Mouse (Mus musculus): Measurements from ENCODE around the gene Actb. TPM values are rescaled to one million over a fixed set of nuclear protein-coding genes. Genes with fewer than 3 reads are reported as not detected.

Gene Actb
- total and polyA plus RNA-seq, 3 experiments: 1,403 to 4,417 (median 3,042) TPM

GRCm38 (mm10) chr5:142854877-142855276, 51.7 kb downstream of the Actb start:
- Histone ChIP-seq H3K79me2 (ENCODE audit: control insufficient read depth, insufficient read depth, low read length, poor library complexity) (no peaks in the 10 kb centered on the region), H3K9ac (ENCODE audit: control insufficient read depth, low read depth, low read length, poor library complexity, severe bottlenecking) (no peak overlapping the region), H3K27ac (ENCODE audit: control insufficient read depth, low read depth, low read length) (no peak overlapping the region), H3K4me1 (ENCODE audit: control insufficient read depth in 1 of 2, insufficient read depth in 2 of 2, low read length in 2 of 2) (peaks cover 2 to 25% of the 10 kb centered on the region in 2 experiments), H3K36me3 (ENCODE audit: control insufficient read depth in 1 of 2, insufficient read depth in 2 of 2, low read length in 2 of 2) (peaks cover 0 to 12% of the 10 kb centered on the region in 2 experiments; a peak in 2 of 4 replicates), H3K9me3 (replicated peaks; ENCODE audit: insufficient read depth, low read length) (no peaks in the 10 kb centered on the region), H3K4me3 (ENCODE audit: control insufficient read depth in 1 of 2, insufficient read depth in 1 of 2, low read depth in 2 of 2, low read length in 2 of 2) (no peak overlapping the region), H3K27me3 (ENCODE audit: control insufficient read depth in 1 of 2, insufficient read depth in 2 of 2, low read length in 2 of 2) (no peaks in the 10 kb centered on the region)
- TF ChIP-seq RAD21 (IDR thresholded peaks at IDR 0.05; ENCODE audit: low read depth, low read length) (peak; percentile 65), CTCF (IDR thresholded peaks at IDR 0.05 in 2 of 3, conservative IDR thresholded peaks at IDR 0.05 in 1 of 3; ENCODE audit: control insufficient read depth in 1 of 3, insufficient read depth in 1 of 3, low read depth in 2 of 3, low read length in 3 of 3, poor library complexity in 1 of 3, severe bottlenecking in 1 of 3) (peak; percentile 61 to 66 (median 64)), E2F4 (IDR thresholded peaks at IDR 0.05; ENCODE audit: borderline replicate concordance, low read depth, low read length) (no peak), ZNF384 (IDR thresholded peaks at IDR 0.05; ENCODE audit: low read depth, low read length) (peak; percentile 44), HCFC1 (IDR thresholded peaks at IDR 0.05; ENCODE audit: low read depth, low read length) (no peak), ZC3H11A (IDR thresholded peaks at IDR 0.05; ENCODE audit: low read depth, low read length) (peak; percentile 40; the same call in 1 of the 2 replicates), SMC3 (IDR thresholded peaks at IDR 0.05; ENCODE audit: low read depth, low read length) (peak; percentile 49), JUND (IDR thresholded peaks at IDR 0.05; ENCODE audit: low read depth, low read length) (no peak)
- peak; percentile 65 for DNase-seq (ENCODE audit: low read depth, low spot score)

DNA sequence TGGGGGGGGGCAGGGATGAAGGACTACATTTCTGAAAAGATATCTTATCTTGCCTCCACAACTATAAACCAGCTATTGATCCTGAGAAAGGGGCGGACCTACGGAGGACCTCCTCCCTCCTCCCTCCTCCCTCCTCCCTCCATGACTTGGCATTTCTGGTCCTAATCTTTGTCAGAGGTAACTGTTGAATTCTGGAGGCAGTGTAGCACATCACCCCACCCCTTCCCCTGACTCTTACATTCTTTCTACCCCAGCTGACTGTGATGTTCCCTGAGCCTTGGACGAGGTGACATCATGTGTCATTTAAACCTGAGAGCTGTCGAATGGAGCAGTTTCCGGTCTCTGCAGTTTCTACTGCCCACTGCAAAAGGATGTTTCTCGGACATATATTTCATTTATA, 53.0 kb downstream of the Actb start:
- DNase-seq (ENCODE audit: low read depth, low spot score): peak; percentile 45
- no peak overlapping the region for H3K9ac ChIP-seq (ENCODE audit: control insufficient read depth, low read depth, low read length, poor library complexity, severe bottlenecking)
- TF ChIP-seq MAZ (IDR thresholded peaks at IDR 0.05; ENCODE audit: low read depth, low read length) (0 out of 2 replicates have a peak, but pooled peaks have one; percentile 52), MYB (IDR thresholded peaks at IDR 0.05; ENCODE audit: low read depth, low read length) (no peak), ETS1 (IDR thresholded peaks at IDR 0.05; ENCODE audit: low read depth, low read length) (peak; percentile 62)
- H3K79me2 ChIP-seq (ENCODE audit: control insufficient read depth, insufficient read depth, low read length, poor library complexity): no peaks in the 10 kb centered on the region
- peaks cover 0 to 12% of the 10 kb centered on the region in 2 experiments; a peak in 2 of 4 replicates for H3K36me3 ChIP-seq (ENCODE audit: control insufficient read depth in 1 of 2, insufficient read depth in 2 of 2, low read length in 2 of 2)
- no peak overlapping the region for H3K4me3 ChIP-seq (ENCODE audit: control insufficient read depth in 1 of 2, insufficient read depth in 1 of 2, low read depth in 2 of 2, low read length in 2 of 2)
- H3K9me3 ChIP-seq (replicated peaks; ENCODE audit: insufficient read depth, low read length): no peaks in the 10 kb centered on the region
- no peak overlapping the region for H3K27ac ChIP-seq (ENCODE audit: control insufficient read depth, low read depth, low read length)
- H3K4me1 ChIP-seq (ENCODE audit: control insufficient read depth in 1 of 2, insufficient read depth in 2 of 2, low read length in 2 of 2): peaks cover 2 to 27% of the 10 kb centered on the region in 2 experiments
- no peaks in the 10 kb centered on the region for H3K27me3 ChIP-seq (ENCODE audit: control insufficient read depth in 1 of 2, insufficient read depth in 2 of 2, low read length in 2 of 2)

Other genes with a start within 250 kb of the Actb start
- not detected in 2 replicates for gene Slc29a4, start 214.2 kb downstream of the Actb start, total RNA-seq (2012; rRNA removed)
- gene Slc29a4, start 214.2 kb downstream of the Actb start, polyA plus RNA-seq (2012; ENCODE audit: insufficient read depth in 1 of 2, insufficient read length in 2 of 2, low read depth in 1 of 2, low replicate concordance in 2 of 2, missing spikeins in 1 of 2): not detected
- gene Tnrc18, start 89.1 kb downstream of the Actb start, total RNA-seq (2012; rRNA removed): 0.23 and 0.31 TPM in 2 replicates
- gene Tnrc18, start 89.1 kb downstream of the Actb start, polyA plus RNA-seq (2012; ENCODE audit: insufficient read depth in 1 of 2, insufficient read length in 2 of 2, low read depth in 1 of 2, low replicate concordance in 2 of 2, missing spikeins in 1 of 2): 1 to 10 TPM in 1 of 2 experiments, not detected in 1; 3.4 TPM
- gene Fbxl18, start 11.3 kb downstream of the Actb start, total RNA-seq (2012; rRNA removed): 3.9 and 4.6 TPM in 2 replicates
- gene Fbxl18, start 11.3 kb downstream of the Actb start, polyA plus RNA-seq (2012; ENCODE audit: insufficient read depth in 1 of 2, insufficient read length in 2 of 2, low read depth in 1 of 2, low replicate concordance in 2 of 2, missing spikeins in 1 of 2): 1 to 10 TPM in 1 of 2 experiments, not detected in 1; 7.4 TPM
- gene Fscn1, start 53.6 kb upstream of the Actb start, total RNA-seq (2012; rRNA removed): not detected in 2 replicates
- not detected for gene Fscn1, start 53.6 kb upstream of the Actb start, polyA plus RNA-seq (2012; ENCODE audit: insufficient read depth in 1 of 2, insufficient read length in 2 of 2, low read depth in 1 of 2, low replicate concordance in 2 of 2, missing spikeins in 1 of 2)
- 16.4 and 17.1 TPM in 2 replicates for gene Rnf216, start 206.2 kb upstream of the Actb start, total RNA-seq (2012; rRNA removed)
- gene Rnf216, start 206.2 kb upstream of the Actb start, polyA plus RNA-seq (2012; ENCODE audit: insufficient read depth in 1 of 2, insufficient read length in 2 of 2, low read depth in 1 of 2, low replicate concordance in 2 of 2, missing spikeins in 1 of 2): 100 to 1,000 TPM in 1 of 2 experiments, 10 to 100 TPM in 1; 30.8 to 123 TPM
- gene Olfr718-ps1, start 240.8 kb upstream of the Actb start, total RNA-seq (2012; rRNA removed): 0.07 TPM in 1 of 2 replicates, not detected in the other
- gene Olfr718-ps1, start 240.8 kb upstream of the Actb start, polyA plus RNA-seq (2012; ENCODE audit: insufficient read depth in 1 of 2, insufficient read length in 2 of 2, low read depth in 1 of 2, low replicate concordance in 2 of 2, missing spikeins in 1 of 2): under 1 TPM in 1 of 2 experiments, not detected in 1; 0.01 TPM

Measured in MEL (cell line).